Mouse (Mus musculus) heart, postnatal 10 days (tissue): ENCODE measurements around the gene Dscam. TPM values are rescaled to one million over a fixed set of nuclear protein-coding genes. Genes with fewer than 3 reads are reported as not detected.

ENCODE experiments used
- DNase-seq, 2 experiments: peaks; one replicate each; pipeline ENCODE4 v3.0.0; 2021
- intact Hi-C: fragments of 180-260 bp; cut with DNase I; formaldehyde crosslinking; loops from one replicate; pipeline ENCODE4 v1.15.1; 2025
- total RNA-seq, 2 experiments: library from RNA; stranded (reverse); gene quantifications; 2 replicates each; pipeline ENCODE4 v1.2.3; 2021

The Dscam gene
- total RNA-seq, 2 experiments from 2014 or later: not detected

DNA sequence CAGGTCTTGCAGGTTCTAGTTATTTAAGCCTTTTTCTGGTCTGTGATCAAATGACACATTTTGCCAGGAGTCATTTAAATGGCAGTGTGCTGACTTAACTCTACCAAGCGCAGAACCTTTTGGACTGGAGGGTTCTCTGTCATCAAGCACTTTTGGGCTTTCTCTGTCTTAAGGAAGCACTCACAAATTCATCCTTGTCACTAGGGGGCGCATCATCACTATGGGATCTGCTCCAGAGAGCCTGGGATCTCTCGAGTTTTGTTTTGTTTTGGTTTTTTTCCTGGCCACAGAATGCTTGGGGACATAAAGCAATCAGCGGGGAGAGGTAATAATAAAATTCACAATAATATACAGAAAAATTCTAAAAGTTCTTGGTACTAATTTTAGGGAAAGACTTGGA is 486.0 kb downstream of the Dscam start:
- intact Hi-C loops: loop anchor here (1.0 to 5.0 kb wide), 2 partner anchors 135 to 608 kb away; no protein-coding TSS in a partner anchor
- peak; percentile 47 to 74 for DNase-seq

DNA sequence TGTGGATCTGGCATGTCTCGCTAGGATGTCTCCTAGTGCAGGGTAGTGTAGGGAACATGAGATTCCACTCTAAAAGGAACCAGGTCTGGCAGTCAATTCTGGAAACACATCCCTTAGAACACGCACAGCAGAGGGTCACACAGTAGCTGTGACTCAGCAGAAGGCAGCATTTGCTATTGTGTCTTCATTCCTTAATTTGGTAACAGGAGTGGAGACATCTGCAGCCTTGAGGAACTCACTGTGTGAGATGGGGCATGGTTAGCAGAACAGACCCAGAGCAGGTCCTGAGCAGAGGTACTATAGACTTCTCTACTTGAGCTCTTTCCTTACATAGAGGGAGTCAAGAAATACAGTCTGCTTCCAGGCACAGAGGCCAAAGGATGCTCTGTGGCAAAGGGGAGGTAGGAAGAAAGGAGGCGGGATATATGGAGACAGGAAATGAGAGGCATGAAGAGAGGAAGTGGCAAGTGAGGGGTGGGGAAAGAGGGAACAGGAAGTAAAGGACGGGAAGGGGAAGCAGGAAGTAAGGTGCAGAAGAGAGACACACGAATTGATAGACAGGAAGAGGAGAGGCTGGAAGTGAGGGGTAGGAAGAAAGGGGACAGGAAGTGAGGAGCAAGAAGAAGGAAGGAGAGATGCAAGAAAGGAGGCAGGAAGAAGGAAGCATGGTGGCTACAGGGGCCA is 488.1 kb downstream of the Dscam start:
- DNase-seq: no peak
- intact Hi-C loops: loop anchor here (5.0 kb wide), 1 partner anchor 610 kb away; no protein-coding TSS in a partner anchor

DNA sequence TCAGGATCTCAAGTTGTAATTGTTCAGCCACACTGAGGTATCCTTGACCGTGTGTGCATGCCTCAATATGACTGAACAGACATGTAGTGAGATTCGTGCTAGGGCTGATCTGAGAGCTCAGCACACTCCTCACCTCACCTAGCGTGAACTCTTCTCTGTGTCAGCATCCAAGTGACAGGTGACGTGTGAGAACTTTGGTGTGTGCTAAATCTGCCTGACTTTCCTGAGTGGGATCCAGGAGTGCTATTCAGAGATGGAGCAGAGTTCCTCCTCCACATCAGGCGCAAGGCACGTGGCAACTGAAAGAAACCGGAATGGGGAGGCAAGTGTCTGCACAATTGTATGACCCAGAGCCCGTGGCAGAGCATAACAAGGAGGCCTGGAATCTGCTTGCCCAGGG is 490.6 kb downstream of the Dscam start:
- intact Hi-C loops: loop anchor here (5.0 kb wide), 1 partner anchor 612 kb away; no protein-coding TSS in a partner anchor

DNA sequence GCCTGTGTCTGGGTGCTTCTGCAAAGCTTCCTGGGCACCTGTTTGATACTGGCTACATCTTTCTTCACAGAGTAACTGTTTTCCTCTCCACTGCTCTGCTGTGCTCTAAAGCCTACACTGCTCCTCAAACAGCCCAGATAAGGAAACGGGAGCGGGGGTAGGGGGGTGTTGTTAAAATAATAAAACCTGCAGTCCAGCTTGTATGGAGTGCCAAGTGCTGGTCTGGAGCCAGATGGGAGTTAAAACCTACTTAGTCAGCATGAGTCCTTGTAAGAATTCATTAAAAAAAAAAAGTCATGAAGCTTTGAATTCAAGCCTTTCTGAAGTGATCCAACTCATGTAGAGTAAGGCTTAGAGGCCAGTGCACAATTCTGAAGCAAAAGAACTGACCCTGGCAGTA is 493.1 kb downstream of the Dscam start:
- DNase-seq: no peak
- intact Hi-C loops: no loop called here

More for the DNA sequence above, 490.6 kb downstream of the Dscam start:
- DNase-seq: no peak

DNA sequence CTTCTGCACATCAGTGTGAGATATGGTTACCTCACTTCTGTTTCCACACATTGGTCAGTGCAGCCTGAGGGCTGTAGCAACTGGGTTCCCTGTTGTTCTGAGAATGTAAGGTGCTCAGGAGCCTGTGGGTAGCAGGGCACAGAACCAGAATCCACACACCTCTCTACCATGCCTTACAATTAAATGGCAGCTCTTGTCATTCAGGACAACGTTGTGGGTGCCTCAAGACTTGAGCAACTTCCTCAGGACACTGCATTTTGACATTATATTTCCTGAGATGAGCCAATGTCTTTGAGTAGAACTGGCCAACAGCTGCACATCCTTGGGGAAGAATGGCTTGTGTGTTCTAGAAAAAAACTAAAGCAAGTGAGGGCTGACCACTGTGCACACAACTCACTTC is 493.9 kb downstream of the Dscam start:
- DNase-seq: no peak
- intact Hi-C loops: no loop called here

DNA sequence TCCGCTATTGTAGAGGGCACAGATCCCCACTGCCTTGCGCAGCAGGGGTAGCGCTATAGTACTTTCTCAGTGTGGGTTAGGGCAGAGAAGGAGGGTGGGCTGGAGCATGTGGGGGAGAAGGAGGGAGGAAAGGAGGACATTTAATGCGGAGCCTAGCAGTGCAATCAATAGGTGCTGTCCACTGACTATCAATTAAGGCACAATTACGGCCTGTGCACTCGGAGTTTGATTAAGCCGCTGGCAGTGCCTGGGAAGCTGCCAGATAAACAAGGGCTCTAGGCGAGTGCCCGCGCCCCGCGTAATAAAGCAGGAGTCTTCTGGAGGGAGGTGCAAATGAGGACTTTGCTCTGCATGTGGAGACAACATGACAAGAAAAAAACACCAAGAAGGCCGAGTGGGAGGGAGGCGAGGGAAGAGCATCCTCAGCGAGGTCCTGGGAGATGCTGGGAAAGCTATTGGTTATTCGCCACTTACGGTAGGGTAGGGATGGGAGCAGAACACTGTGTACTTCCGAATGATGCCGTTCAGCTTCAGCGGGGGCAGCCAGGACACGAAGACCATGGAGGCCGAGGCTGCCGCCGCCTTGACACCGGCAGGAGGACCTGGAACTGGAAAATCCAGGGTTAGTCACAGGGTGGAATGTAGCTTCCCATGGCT is 497.2 kb downstream of the Dscam start:
- intact Hi-C loops: loop anchor here (5.0 kb wide), 1 partner anchor 61 kb away; no protein-coding TSS in a partner anchor
- no peak for DNase-seq

DNA sequence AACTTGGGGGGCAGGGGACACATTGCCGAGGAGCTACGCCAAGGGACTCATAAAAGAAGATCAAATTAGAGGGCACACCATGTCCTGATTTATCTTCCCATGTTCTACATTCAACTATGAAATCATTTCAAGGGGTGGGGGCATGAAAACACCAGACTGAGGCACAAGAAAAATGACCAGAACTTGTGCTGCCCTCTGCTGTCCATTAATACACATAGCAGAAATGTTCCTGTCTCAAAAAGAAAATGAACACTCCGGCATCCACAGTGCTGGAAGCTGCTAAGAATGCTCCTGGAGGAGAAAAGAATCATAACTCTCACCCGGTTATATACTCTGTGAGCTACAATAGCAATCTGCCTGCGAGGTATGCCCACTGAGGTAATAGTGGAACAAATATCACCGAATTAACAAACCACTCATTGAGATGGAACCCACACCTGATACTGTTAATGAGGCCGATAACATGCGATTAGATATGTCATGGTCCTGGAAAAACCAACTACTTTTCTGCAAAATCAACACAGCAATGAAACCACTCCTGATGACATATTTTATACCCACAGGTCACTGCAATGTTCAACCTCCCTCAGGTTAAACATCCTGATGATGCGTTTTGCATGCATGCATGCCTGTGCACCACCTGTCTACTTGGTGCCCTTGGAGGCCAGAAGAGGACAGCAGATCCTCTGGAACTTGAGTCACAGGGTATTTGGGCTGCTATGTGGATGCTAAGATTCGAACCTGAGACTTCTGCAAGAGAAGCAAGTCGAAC is 498.8 kb downstream of the Dscam start:
- intact Hi-C loops: loop anchor here (1.0 to 5.0 kb wide), 4 partner anchors 59 to 313 kb away; partner anchors contain the start of gene Pcp4
- peak; percentile 18 to 47 for DNase-seq

DNA sequence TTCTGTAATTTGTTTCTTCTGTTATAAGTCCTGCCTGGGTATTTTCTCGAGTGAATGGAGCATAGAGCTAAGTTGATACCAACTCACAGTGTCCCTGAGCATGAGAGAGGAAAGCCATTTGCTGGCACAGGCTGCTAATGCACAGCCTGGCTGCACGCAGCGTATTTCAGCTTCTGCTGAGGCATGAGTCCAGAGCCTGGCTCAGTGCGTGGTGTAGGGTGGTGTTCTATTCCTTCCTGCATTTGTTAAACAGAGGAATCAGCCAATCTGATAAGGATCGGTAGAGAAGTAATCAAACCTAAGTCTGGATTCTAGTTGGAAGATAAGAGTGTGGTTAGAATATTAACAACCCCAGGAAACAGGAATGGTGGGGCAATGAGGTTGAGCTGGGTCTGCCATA is 500.8 kb downstream of the Dscam start:
- intact Hi-C loops: loop anchor here (2.0 to 5.0 kb wide), 2 partner anchors 57 to 135 kb away; no protein-coding TSS in a partner anchor
- no peak for DNase-seq

DNA sequence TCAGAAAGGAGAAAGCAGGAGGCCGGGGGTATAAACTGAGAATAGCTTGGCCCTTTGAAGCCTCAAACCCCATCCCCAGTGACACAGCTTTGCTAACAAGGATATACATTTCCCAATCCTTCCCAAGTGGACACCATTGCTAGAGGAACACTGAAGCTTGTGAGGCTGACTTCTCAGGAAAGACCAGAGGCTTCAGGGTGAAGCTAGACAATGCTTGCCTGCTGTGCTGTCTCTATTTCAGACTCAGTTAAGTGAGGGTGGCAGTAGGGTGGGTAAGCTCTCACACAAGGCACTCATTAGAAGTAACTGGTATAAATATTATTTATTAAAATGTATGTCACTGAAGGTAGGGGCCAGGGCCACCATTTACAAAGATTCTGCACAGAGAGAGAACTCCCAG is 502.1 kb downstream of the Dscam start:
- no peak for DNase-seq
- intact Hi-C loops: no loop called here

DNA sequence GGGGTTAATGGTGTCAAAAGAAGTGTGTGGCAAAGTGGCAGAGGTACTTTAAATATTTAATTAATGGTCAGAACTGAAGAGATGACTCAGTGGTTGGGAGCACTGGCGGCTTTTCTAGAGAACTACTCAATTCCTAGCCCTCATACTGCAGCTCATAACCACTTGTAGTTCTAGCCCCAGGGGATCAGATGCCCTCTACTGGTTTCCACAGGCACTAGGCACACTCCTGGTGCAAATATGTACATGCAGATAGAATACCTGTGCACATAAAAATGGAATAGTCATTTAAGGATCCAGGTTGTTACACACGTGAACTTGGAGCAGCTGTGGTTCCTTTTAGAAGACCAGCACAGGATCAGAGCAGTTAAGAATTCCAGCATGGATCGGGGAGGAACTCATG is 509.5 kb downstream of the Dscam start:
- no peak for DNase-seq
- intact Hi-C loops: no loop called here

DNA sequence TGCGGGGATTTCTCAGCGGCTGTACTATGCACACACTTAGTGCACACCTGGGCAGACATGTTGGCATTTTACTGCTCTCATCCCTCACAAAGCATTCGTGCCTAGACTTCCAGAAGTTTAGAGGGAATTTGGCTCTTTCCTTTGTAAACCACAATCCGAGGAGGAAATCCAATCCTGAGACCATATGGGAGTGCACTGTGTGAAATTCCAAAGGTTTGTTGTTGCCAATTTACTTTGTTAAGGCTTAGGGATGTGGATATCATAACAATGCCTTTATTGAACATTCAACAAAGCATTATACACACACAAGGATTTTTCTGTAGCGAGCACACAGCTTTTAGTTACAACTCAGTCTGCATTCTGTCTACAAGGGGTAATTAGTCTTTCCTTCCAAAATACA is 511.3 kb downstream of the Dscam start:
- DNase-seq: no peak
- intact Hi-C loops: no loop called here

DNA sequence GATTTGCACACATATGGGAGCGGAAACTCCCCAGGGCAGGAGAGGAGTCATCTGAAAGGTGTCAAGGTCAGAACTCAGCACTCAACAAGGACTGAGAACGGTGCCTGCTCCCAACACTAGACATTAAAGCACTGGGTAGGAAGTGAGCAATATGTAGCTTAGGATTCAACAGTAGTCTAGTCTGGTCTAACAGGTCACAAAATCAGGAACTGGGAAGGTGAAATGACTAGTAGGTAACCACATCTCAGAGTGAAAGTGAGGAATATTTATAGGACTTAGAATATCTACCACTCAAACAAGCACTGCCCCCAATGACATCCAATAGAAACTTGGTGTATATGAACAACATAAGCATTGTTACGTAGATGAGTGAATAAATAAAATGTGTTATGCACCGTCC is 515.0 kb downstream of the Dscam start:
- intact Hi-C loops: no loop called here
- DNase-seq: no peak

DNA sequence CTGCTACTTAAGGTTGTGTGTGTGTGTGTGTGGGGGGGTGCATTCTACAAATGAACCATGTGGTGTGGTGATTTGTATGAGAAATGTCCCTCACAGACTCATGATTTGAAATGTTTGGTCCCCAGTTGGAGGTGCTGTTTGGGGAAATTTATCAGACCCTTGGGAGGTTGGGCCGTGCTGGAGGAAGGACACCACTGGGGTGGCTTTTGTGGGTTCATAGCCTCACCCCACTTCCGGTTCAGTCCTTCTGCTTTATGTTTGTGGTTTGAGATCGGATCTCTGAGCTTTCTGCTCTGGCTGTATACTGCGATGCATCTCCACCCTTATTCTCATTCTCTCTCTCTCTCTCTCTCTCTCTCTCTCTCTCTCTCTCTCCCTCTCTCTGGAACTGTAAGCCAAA is 516.5 kb downstream of the Dscam start:
- intact Hi-C loops: no loop called here
- DNase-seq: no peak

DNA sequence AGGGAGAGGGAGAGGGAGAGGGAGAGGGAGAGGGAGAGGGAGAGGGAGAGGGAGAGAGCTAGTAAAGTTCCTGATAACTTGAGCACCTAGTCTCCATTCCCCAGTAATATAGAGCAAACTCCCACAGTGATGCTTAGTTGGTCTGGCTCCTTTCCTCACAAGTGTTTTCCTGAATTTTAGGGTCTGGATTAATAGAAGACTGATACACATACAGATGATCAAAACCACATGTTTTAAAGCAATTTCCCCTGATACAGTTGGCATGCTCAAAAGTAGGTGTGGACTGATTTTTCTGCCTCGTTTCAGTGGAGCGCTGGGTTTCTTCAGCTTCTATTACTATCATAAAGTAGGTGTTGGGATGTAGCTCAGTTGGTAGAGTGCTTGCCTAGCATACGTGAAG is 519.1 kb downstream of the Dscam start:
- intact Hi-C loops: no loop called here
- no peak for DNase-seq

DNA sequence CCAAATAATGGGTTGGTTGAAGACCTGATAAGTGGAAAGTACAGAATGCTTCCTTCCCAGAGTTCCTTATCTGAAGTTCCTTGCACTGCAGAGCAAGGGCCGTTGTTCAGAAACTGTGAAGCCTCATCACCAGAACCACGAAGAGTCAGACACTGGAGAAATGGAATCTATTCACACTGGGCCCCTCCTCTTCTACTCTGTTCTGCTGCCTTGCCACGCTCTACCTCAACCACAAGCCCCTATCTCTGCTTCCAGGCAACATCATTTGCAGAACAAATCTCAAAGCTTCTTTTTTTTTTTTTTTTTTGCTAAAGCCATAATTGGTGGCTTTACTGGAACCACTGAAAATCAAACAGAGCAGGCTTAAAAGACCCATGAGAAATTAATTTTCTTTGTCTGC is 530.5 kb downstream of the Dscam start:
- intact Hi-C loops: no loop called here

DNA sequence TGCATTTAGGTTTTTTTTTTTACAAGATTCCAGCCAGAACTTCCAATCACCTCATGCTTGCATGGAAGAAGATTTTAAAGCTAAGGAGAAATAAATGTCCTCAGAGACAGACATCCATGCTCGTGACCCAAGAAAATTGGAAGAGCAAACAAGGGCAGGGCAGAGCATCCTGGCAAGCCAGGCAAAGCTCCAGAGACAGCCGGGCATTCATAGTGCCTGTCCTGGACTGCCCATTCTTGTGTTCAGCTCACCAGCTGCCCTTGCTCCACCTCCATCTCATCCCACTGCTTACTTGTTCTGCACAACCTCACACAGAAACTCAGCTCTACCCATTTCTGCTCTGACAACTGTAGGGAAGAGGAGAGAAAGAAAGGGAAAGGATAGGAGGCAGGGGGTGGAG is 534.6 kb downstream of the Dscam start:
- DNase-seq: no peak
- intact Hi-C loops: no loop called here

More for the DNA sequence above, 530.5 kb downstream of the Dscam start:
- no peak for DNase-seq

DNA sequence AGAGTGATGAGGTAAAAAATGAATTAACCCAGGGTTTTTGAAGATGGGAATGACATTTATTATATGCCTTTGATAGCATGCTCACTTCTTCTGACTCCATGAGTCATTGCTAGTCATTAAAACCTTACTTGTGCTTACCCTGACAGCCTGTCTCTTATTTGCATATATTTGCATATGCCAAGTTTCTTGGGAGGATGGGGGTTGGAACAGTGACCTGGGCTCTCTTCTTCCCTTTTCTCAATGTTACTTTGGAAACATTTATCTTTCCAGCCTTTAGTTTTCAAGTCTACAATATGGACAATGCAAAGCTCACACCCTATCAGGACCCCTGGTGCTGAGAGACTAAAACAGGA is 535.8 kb downstream of the Dscam start:
- intact Hi-C loops: no loop called here
- no peak for DNase-seq

DNA sequence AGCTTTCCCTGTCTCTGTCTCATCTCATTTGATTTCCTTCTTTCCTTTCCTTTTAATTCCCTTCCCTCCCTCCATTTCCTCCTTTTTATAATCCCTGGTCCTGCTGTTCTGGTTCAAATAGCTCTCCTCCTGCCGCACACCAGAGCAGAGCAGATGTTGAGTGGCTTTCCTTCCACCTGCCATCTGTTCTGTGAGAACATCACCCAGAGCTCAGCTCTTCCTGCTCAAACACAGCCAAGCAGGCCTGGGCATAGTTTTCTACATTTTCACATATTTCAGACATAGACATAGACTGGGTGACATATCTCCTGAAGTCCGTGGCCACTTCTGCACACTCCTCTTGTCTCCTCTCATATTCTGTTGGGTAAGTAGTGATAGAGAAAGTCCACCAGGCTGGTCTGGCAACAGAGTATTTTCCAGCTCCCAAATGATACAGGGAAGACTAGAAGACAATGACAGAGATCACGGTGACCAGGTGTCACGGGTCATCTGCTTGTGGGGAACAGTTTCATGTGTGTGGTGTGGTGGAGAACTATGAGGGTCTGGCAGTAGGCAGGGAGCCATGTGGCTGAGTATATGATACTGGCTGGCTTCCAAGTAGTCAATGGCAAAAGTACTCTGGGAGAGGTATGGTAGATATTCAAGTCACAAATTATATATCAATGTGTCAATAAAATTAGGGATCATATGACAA is 536.3 kb downstream of the Dscam start:
- no peak for DNase-seq
- intact Hi-C loops: no loop called here

DNA sequence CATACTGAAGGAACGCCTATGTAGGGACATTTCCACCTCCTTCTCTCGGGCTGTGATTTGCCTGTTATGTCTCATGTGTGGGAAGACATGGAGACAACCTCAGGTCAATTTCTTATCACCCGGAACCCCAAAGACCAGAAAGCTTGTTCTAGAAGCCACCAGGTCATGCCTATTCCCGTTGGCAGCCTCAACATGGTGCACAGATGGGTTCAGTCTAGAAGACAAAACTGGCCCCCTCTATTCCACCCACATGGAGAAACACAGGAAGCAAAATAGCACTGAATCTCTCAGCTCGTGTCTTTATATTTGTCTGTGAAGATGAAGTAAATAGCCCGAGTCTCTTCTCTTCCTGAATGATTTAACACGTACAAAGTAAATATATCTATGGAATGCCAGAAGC is 540.3 kb downstream of the Dscam start:
- intact Hi-C loops: no loop called here
- DNase-seq: no peak

DNA sequence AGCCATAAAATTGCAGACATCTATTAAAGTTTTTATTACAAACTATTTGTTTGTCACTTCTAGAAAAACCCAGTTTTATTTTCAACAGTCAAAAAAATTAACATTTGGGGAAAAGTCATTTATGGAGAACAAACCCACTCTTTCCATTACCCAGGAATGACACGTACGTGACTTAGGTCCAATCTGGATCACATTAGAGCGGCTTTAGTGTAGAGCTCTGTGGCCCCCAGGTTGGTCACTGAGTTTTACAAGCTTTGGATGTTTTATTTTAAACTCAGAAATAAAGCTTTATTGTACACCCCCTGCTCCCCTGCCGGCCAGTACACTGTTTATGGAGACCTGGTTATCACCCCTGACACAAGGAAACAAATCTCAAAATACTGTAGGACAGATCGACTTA is 540.9 kb downstream of the Dscam start:
- intact Hi-C loops: no loop called here
- no peak for DNase-seq

DNA sequence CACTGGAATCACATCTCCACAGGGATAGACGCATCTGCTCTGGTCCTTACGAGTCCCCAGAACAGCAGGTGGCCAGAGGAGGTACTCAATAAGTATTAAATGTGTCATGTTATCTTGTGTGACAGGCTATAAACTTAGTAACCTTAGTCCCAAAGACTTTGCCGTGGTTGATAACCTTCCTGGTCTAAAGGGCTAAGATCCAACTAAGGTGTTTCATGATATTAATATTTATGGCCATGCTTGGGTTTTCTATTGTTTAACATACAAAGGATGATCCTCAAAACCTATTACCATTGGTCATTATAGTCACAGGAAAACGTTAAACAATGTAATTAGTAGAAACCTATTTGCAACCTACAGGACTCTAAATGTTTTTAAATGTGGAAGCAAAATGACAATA is 545.1 kb downstream of the Dscam start:
- intact Hi-C loops: no loop called here
- no peak for DNase-seq
